ENCODE assay signal across 8 mouse cellular contexts in genomic region chr17:24686514-24686913, GRCm38 (mm10). TPM values are rescaled to one million over a fixed set of nuclear protein-coding genes. Genes with fewer than 3 reads are reported as not detected.
A peak's percentile ranks its signal among the peaks of the same experiment; 100 is the strongest.
DNase-seq lines count a peak whose midpoint lies in the region; ATAC-seq and TF ChIP-seq lines count a peak whose summit lies in the region.

No protein-coding gene starts in this region.

- H3K9ac ChIP-seq in hindbrain, embryonic 11.5 days (ENCODE audit: low read depth, low read length), result no peak overlapping the region
- H3K9ac ChIP-seq in limb, embryonic 13.5 days, result no peak overlapping the region

- WGBS in hindbrain, embryonic 11.5 days, result 26% methylated on average over 16 of the region's 16 CpGs
- 22% methylated on average over 16 of the region's 16 CpGs for WGBS in limb, embryonic 13.5 days

- peaks cover 36% of the 10 kb centered on the region for H3K27me3 ChIP-seq in hindbrain, embryonic 11.5 days (ENCODE audit: control insufficient read depth, insufficient read depth, low read length)
- peaks cover 52% of the 10 kb centered on the region for H3K27me3 ChIP-seq in limb, embryonic 13.5 days

- no peak for ATAC-seq in cerebellum, adult (ENCODE audit: insufficient number of reproducible peaks, low FRiP score, low TSS enrichment)
- ATAC-seq in hindbrain, embryonic 11.5 days (ENCODE audit: low FRiP score), result no peak
- no peak for ATAC-seq in limb, embryonic 13.5 days (ENCODE audit: low FRiP score, low read depth)

- peak; percentile 50 to 52 for DNase-seq in cerebellum, postnatal 10 days
- DNase-seq in brain, embryonic 14.5 days (ENCODE audit: low read depth), result peak; percentile 25
- DNase-seq in hindbrain, embryonic 11.5 days (ENCODE audit: low spot score), result peak; percentile 68
- DNase-seq in natural killer cell, adult 2 months (ENCODE audit: low spot score in 2 of 2), result peak; percentile 49 to 65
- no peak for DNase-seq in urinary bladder, adult 18-20 months (ENCODE audit: low spot score in 2 of 2)
- no peak for DNase-seq in left cerebral cortex, adult 9 months (ENCODE audit: low spot score in 2 of 2)

- no peak overlapping the region for H3K4me3 ChIP-seq in hindbrain, embryonic 11.5 days (ENCODE audit: low read depth, low read length)
- peak overlapping the region; percentile 10; the same call in 1 of the 2 replicates for H3K4me3 ChIP-seq in limb, embryonic 13.5 days

- 0 out of 2 replicates have a peak overlapping the region, but pooled peaks have one; percentile 5 for H3K4me2 ChIP-seq in hindbrain, embryonic 11.5 days (replicated peaks; ENCODE audit: low read depth, low read length)
- peak overlapping the region; percentile 39 for H3K4me2 ChIP-seq in limb, embryonic 13.5 days (replicated peaks)

- no peaks in the 10 kb centered on the region for H3K36me3 ChIP-seq in hindbrain, embryonic 11.5 days (ENCODE audit: control insufficient read depth, insufficient read depth, low read length)
- peaks cover 11% of the 10 kb centered on the region for H3K36me3 ChIP-seq in limb, embryonic 13.5 days

- no peaks in the 10 kb centered on the region for H3K9me3 ChIP-seq in hindbrain, embryonic 11.5 days (ENCODE audit: control insufficient read depth, low read length)
- H3K9me3 ChIP-seq in limb, embryonic 13.5 days, result no peaks in the 10 kb centered on the region

- H3K27ac ChIP-seq in hindbrain, embryonic 11.5 days (ENCODE audit: low read depth, low read length), result no peak overlapping the region
- H3K27ac ChIP-seq in limb, embryonic 13.5 days, result no peak overlapping the region

- no peak for TF ChIP-seq POLR2A in brain, embryonic 14.5 days (IDR thresholded peaks at IDR 0.05; ENCODE audit: borderline replicate concordance, extremely low read depth, insufficient read depth, insufficient read length, poor library complexity, severe bottlenecking)

- peaks cover 8% of the 10 kb centered on the region; the same call in 1 of the 2 replicates for H3K4me1 ChIP-seq in hindbrain, embryonic 11.5 days (replicated peaks; ENCODE audit: control insufficient read depth, insufficient read depth, low read length)
- H3K4me1 ChIP-seq in limb, embryonic 13.5 days, result peaks cover 20% of the 10 kb centered on the region

- no peak for TF ChIP-seq CTCF in brain, embryonic 14.5 days (IDR thresholded peaks at IDR 0.05; ENCODE audit: borderline replicate concordance, extremely low read depth, insufficient read depth, insufficient read length)

RNA-seq across cellular contexts. Expression of gene Syngr3, which starts 3.2 kb away (rescaled TPM):
- polyA plus RNA-seq in brain, embryonic 14.5 days (2012; rRNA removed), result 82.5 and 94.2 TPM in 2 replicates
- 11.9 and 12.1 TPM in 2 replicates for polyA plus RNA-seq in hindbrain, embryonic 11.5 days (2014; fragmentation: Nextera tagmentation; extraction: Ambion mirVana)
- polyA plus RNA-seq in limb, embryonic 13.5 days (2015; fragmentation: Nextera tagmentation; extraction: Ambion mirVana), result 7.8 and 8.4 TPM in 2 replicates

RNA-seq across cellular contexts. Expression of gene Gfer, which starts 9.4 kb away (rescaled TPM):
- polyA plus RNA-seq in brain, embryonic 14.5 days (2012; rRNA removed), result 28.8 and 29.2 TPM in 2 replicates
- 44.3 and 47.5 TPM in 2 replicates for polyA plus RNA-seq in hindbrain, embryonic 11.5 days (2014; fragmentation: Nextera tagmentation; extraction: Ambion mirVana)
- 46.6 and 48.1 TPM in 2 replicates for polyA plus RNA-seq in limb, embryonic 13.5 days (2015; fragmentation: Nextera tagmentation; extraction: Ambion mirVana)

RNA-seq across cellular contexts. Expression of gene Noxo1, which starts 9.5 kb away (rescaled TPM):
- polyA plus RNA-seq in brain, embryonic 14.5 days (2012; rRNA removed), result 7.6 and 10.7 TPM in 2 replicates
- 1.5 and 1.7 TPM in 2 replicates for polyA plus RNA-seq in hindbrain, embryonic 11.5 days (2014; fragmentation: Nextera tagmentation; extraction: Ambion mirVana)
- 2.5 and 3.1 TPM in 2 replicates for polyA plus RNA-seq in limb, embryonic 13.5 days (2015; fragmentation: Nextera tagmentation; extraction: Ambion mirVana)

RNA-seq across cellular contexts. Expression of gene Zfp598, which starts 17.0 kb away (rescaled TPM):
- 76.3 and 102 TPM in 2 replicates for polyA plus RNA-seq in brain, embryonic 14.5 days (2012; rRNA removed)
- 24.7 and 24.8 TPM in 2 replicates for polyA plus RNA-seq in hindbrain, embryonic 11.5 days (2014; fragmentation: Nextera tagmentation; extraction: Ambion mirVana)
- polyA plus RNA-seq in limb, embryonic 13.5 days (2015; fragmentation: Nextera tagmentation; extraction: Ambion mirVana), result 22.2 and 24.7 TPM in 2 replicates

RNA-seq across cellular contexts. Expression of gene Tbl3, which starts 20.9 kb away (rescaled TPM):
- 75.0 and 95.7 TPM in 2 replicates for polyA plus RNA-seq in brain, embryonic 14.5 days (2012; rRNA removed)
- polyA plus RNA-seq in hindbrain, embryonic 11.5 days (2014; fragmentation: Nextera tagmentation; extraction: Ambion mirVana), result 83.7 and 101 TPM in 2 replicates
- 79.8 and 84.6 TPM in 2 replicates for polyA plus RNA-seq in limb, embryonic 13.5 days (2015; fragmentation: Nextera tagmentation; extraction: Ambion mirVana)

Comparison
In these comparisons a context has a peak if more than half of its experiments do, and no peak if none do; other contexts are left out.
1. DNase-seq: peak in cerebellum, postnatal 10 days (2 of 2), brain, embryonic 14.5 days (single experiment), hindbrain, embryonic 11.5 days (single experiment) and natural killer cell, adult 2 months (2 of 2); none in urinary bladder, adult 18-20 months (0 of 2) and left cerebral cortex, adult 9 months (0 of 2).